Mouse (Mus musculus): ENCODE measurements around the gene Dcaf8. TPM values are rescaled to one million over a fixed set of nuclear protein-coding genes. Genes with fewer than 3 reads are reported as not detected.

Gene Dcaf8
- polyA plus RNA-seq, 2 experiments from 2014 or later = 51.0 to 78.8 TPM

DNA sequence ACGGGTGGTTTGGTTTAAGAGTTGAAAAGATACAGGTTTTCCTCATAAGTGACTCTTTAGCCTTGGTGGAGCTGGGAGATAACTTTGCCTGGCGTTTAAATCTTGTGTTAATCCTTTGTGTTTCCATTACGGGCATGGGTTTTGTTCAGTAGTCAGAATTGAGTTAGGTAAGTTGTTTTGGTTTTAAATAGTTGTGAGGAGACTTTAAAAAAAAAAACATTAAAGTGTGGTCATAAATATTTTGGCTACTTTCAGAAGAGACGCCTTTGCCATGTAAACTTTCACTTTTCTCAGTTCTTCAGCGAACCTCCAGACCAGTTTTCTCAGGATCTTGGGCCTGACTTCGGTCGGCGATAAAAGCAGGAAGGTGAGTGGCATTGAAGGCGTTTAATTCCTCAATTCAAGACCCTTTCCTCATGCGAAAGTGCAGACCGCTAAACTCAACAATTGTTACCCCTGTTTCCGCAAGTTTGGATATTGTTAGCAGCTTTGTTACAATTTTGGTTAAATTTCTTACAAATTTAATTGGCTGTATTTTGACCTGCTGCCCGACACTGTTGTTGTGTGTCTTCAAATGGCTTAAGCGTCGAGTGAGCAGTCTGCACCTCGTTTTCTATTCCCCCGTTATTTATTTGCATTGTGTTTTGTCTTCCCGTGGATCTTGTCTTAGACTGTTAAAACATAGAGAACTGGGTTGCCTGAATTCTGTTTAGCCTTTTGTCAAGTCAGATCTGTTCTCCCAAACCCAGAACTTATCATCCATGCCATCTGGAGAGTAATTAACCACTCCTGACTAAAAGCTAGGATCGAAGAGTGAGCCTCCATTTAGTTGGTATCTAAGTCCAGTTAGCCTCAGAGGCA, 1.3 kb downstream of the Dcaf8 start:
- no peak for ATAC-seq

DNA sequence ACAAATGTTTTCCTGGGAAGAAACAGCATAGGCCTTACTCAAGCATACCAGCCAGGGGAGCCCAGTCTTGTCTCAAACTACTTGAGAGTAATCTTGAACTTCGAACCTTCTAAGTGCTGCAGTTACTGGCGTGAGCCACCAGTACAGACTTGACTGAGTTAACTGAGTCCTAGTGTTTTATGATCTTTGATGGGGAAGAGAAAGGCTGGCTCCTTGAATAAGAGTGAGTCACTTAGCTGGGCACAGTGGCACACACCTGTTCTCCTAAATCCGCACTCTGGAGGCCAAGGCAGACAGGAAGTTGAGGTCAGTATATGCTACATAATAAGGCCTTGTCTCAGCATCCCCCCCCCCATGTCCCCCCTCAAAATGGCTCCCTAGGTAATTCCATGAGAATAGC, 6.7 kb downstream of the Dcaf8 start:
- ATAC-seq = no peak

DNA sequence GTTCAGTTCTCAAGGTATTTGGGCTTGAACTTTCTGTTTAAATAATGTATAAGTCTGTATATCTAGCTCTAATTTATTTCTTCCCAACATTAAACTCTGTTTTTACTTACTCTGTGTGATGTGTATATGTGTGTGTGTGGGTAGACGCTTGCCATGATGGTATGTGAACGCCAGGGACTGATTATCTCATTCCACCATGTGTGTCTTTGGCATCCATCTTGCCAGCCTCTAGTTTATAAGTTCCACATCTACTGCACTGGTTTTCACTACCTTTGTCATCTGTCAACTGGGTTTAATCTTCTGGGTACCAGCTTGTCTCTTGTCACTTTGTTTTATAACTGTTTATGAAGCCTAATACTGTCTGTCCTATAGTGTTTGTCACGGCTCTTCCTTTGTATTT, 7.6 kb downstream of the Dcaf8 start:
- no peak for ATAC-seq

- no peak for ATAC-seq
Measured at GRCm38 (mm10) chr1:172159970-172160369, 12.1 kb downstream of the Dcaf8 start.

- ATAC-seq = no peak
Measured at GRCm38 (mm10) chr1:172160508-172160907, 12.6 kb downstream of the Dcaf8 start.

DNA sequence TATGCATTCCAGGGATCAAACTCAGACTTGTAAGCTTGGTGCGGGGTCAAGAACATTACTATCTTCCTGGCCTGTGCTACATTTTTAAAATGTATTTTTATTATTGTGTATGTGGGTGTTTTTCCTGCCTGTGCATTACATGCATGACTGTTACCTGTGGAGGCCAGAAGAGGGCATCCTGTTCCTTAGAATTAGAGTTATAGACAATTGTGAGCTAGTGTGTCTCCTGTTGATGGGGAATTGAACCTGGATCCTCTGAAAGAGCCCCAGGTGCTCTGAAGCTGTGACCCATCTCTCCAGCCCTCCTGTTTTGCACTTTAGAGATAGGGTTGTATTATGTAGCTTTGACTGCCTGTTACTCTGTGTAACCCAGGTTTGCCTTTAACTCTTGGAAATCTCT, 14.1 kb downstream of the Dcaf8 start:
- peak; percentile 57 for ATAC-seq

DNA sequence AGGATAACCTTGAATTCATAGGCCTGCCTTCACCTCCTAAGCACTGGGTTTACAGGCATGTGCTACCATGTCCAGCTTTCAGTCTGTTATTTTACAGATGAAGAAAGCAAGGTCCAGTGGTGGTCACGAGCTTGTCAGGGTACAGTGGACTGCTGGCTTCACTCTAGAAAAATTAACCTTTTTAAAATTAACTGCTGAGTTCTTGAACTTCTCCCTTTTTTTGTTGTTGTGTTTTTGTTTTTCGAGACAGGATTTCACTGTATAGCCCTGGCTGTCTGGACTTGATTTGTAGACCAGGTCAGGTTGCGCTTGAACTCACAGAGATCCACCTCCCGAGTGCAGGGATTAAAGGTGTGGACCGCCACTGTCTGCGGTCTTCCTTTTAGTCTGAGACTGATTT, 15.1 kb downstream of the Dcaf8 start:
- no peak for ATAC-seq

GRCm38 (mm10) chr1:172167911-172168310, 20.0 kb downstream of the Dcaf8 start:
- no peak for ATAC-seq

DNA sequence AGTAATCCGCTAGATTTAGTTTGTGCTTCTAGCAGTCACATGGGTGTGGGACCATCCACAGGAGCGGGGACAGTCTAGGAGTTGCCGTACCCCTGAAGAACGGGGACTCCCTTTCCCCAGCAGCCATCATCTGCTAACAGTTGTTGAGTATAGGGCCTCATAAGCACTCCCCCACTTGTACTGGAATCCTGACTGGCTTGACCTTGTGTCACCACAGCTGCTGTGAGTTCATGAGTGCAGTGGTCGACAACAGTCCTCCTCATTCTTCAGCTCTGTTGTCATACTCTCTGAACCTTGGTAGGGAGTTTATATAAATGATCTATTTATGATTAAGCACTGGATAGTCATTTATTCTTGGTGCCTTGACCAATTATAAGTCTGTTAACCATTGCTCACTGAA, 21.9 kb downstream of the Dcaf8 start:
- no peak for ATAC-seq

DNA sequence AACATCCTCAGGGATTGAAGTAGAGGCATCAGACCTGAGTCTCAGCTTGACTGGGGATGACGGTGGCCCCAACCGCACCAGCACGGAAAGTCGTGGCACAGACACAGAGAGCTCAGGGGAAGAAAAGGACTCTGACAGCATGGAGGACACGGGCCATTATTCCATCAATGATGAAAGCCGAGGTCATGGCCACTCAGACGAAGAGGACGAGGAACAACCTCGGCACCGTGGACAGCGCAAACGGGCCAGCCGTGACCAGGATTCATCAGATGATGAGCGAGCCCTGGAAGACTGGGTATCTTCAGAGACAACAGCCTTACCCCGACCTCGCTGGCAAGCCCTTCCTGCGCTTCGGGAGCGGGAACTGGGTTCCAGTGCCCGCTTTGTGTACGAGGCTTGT, 24.5 kb downstream of the Dcaf8 start:
- ATAC-seq = no peak

GRCm38 (mm10) chr1:172173181-172173580, 25.3 kb downstream of the Dcaf8 start:
- no peak for ATAC-seq

DNA sequence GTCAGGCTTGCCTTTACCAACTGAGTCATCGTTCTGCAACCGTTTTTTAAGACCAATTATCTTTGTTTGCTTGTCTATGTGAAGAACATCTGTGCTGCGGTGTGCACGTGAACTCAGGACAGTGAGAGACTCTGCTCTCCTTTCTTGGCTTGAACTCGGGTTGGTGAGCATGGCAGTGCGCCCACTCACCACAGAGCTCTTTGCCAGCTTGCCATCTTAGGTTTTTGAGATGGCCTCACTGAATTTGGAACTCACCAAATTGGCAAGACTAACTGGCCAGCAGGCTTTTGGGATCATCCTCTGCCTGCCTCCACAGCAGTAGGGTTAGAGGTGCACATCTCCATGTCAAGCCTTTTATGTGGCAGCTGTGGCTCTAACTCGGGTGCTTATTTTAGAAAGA, 29.9 kb downstream of the Dcaf8 start:
- no peak for ATAC-seq

DNA sequence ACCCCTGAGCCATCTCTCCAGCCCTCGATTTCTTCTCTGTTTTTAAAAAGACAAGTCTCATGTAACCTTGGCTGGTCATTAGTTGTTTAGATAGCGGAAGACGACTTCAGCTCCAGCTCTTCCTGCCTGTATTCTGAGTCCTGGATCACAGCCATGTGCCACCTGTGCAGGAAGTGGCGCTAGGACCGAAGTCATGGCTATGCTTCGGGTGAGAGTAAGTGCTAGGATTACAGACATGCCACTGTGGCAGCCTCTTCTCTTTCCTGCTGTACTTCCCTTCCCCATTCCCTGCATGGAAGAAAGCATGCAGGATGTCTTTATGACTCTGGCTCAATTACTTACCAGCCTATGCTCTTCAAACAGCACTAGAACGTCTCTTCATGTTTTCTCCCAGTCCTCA, 31.2 kb downstream of the Dcaf8 start:
- ATAC-seq = no peak

- no peak for ATAC-seq
Measured at GRCm38 (mm10) chr1:172180881-172181280, 33.0 kb downstream of the Dcaf8 start.

GRCm38 (mm10) chr1:172181777-172182176, 33.9 kb downstream of the Dcaf8 start:
- ATAC-seq = no peak

DNA sequence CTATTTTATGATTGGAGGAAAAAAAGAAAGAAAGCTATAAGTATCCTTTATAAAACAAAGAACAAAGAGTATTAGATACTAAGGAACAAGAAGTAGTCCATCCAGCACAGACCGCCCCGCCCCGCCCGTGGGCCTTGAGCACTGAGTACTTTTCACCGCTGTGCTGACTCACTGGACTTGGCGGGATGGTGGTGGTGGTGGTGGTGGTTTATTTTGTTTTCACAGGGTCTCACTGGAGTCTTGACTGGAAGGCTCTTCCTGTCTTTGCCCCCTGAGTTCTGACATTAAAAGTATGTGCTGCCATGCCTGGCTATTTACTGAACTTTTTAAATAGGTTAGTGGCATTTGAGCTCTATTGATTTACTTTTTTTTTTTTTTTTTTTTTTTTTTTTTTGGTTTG, 35.2 kb downstream of the Dcaf8 start:
- no peak for ATAC-seq

DNA sequence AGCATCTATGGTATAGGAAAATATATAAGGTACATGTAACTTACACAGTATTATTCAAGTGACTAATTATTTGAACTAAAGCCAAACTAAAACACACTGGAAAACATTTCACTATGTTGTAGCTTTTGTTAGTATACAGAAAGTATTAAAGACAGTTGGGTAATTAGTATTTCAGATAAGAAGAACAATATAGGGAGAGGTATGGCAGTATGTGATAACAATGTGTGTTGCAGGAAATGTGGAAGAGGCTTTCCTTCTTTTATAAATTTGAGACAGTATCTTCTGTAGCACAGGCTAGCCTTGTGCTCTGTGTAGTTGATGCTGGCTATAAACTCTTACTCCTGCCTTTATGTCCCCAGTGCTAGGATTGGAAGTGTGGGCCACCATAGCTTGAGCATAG, 36.0 kb downstream of the Dcaf8 start:
- no peak for ATAC-seq

DNA sequence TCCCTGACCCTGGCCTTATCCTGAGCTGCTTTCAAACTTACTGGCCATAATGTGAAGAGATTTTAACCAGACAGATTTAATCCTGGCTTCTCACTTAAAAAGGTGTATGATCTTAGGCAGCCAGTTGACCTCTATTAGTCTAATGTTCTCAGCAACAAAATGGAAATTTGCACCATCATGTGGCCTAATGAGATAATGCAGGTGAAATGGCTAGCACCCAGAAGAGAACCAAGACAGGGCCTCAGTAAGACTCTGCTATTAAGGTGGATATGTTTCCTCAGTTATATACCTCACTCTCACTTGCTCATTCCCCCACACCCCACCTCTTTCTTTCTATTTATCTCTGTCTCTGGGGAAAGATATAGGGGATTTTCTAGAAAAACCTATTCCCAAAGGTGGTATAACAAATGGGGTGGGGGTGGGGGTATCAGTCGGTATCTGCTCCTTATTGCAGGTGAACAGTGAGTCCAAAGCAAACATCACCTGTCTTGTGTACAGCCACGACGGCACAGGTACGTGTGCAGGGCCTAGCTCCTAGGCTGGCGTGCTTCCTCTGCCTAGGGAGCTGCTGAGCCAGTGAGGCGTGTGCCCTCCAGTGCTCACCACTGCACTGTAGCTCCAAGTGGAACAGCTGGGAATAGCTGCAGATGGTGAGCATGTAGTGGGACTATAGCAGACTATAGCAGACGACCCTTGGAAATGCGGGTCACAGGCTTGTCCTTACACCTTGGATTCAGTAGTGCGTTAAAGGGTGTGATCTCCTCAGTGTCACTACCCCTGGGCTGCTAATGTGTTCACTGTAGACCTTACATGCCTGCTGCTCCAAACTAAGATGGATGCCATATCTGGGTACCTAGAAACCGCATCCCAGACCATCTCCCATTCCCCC, 38.8 kb downstream of the Dcaf8 start:
- ATAC-seq = peak; percentile 28

DNA sequence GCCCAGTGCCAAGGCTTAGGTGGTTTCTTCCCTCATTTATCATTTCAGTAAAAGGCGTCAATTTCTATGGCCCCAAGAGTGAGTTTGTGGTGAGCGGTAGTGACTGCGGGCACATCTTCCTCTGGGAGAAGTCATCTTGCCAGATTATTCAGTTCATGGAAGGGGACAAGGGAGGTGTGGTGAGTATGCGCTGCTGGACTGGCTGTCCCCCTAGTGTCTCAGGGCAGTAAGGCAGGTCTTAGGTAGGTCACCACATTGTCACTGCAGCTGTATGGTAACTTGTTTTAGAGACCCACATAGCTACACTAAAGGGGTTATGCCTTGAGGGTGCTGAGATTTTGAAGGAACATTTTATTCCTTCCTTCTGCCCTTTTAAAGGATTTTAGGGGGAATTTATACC, 41.0 kb downstream of the Dcaf8 start:
- no peak for ATAC-seq

DNA sequence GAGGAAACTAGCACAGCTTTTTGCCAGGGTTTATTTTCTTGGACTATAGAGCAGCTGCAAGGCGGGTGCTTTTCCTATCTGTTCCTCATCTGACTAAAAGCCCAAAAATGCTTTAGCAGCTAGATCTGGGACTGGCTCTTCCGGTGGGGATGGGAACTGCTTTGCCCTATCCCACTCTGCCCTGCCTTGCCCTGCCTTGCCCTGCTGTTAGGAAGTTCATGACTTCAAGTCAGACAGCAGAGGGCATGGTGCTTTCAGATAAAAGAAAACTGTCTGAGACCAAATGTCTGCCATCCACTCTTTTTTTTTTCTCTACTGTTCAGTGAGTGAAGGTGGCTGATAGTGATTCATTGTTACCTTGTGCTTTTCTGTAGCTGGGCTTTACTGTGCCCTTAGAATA, 43.7 kb downstream of the Dcaf8 start:
- ATAC-seq = no peak

DNA sequence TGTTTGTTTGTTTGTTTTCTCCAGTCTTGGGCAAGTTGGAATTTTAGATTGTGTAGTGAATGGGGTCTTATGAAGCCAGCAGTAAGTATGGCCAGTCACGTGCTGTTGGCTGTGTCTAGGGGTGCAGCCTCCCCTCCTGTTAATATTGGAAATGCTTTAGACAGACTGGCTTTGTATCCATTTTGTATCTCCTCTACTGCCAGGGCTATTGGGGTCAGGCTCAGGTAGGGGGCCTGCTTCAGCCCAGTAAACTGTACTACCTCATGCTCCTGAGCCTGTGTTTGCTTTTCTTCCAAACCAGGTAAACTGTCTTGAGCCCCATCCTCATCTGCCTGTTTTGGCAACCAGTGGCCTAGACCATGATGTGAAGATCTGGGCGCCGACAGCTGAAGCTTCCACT, 44.3 kb downstream of the Dcaf8 start:
- no peak for ATAC-seq

DNA sequence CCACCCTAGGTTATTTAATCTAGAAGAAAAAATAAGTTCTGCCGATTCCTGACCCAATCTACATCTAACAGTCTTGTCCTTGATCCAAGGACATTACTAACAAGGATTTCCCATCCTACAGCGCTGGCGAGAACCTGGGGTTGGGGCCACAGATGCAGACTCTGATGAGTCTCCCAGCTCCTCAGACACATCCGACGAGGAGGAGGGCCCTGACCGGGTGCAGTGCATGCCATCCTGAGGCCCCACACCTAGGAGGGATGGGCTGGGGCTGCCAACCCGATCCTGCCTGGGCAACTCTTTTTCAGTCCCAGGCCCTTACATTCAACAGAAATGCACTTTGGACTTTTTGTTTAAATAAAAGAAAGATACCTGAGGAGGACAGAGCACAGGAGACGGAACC, 46.6 kb downstream of the Dcaf8 start:
- ATAC-seq = no peak

GRCm38 (mm10) chr1:172197146-172197545, 49.3 kb downstream of the Dcaf8 start:
- ATAC-seq = no peak

DNA sequence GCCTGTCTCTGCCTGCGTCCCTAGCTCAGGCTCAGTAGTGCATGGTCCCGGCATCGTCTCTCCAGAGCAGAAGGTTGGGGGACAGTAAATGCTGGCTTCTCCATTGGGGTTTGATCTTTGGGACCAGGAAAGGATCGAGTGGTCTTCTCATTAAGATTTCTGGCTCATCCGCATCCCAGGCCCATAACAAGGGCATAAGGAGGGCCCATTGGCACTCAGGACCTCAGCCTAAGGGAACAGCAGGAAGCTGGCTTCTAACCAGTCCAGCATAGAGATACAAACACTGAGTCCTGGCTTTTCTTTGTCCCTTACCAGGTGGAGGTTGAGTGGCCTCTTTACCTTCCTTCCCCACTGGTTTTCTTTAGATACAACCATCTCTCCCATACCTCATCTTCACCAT, 50.0 kb downstream of the Dcaf8 start:
- no peak for ATAC-seq

All from activated CD4-positive, CD25-positive, alpha-beta regulatory T cell, adult 4 months (primary cell).